Mouse (Mus musculus) midbrain, postnatal 0 days (tissue): Measurements from ENCODE around the gene Abl2. TPM values are rescaled to one million over a fixed set of nuclear protein-coding genes. Genes with fewer than 3 reads are reported as not detected.
"Not testable (repeated sequence)": the region's sequence is repeated elsewhere in the genome, so short reads cannot be mapped to it uniquely, and the experiment has no call there.

ENCODE experiments used
- ATAC-seq: fragments of 200-750 bp; cut with Nextera tagmentation; 2 replicates; pipeline ENCODE4 v1.8.0; 2017; ENCODE audit warnings: moderate number of reproducible peaks, mild to moderate bottlenecking, moderate TSS enrichment, moderate library complexity; ENCODE audit not compliant: low FRiP score
- DNase-seq: peaks from one replicate; pipeline ENCODE4 v3.0.0-alpha.2; 2015; ENCODE audit warnings: low spot score
- H3K27ac ChIP-seq: fragments of 300-500 bp; sonication (generic); 2 replicates; pipeline ENCODE4 v1.5.1; 2014; ENCODE audit warnings: low read depth, mild to moderate bottlenecking, low read length, mixed read lengths
- H3K27me3 ChIP-seq: fragments of 300-500 bp; sonication (generic); 2 replicates; pipeline ENCODE4 v1.6.1; 2014; ENCODE audit warnings: low read length, control low read depth, mixed read lengths; ENCODE audit not compliant: insufficient read depth
- H3K36me3 ChIP-seq: fragments of 300-500 bp; sonication (generic); 2 replicates; pipeline ENCODE4 v1.6.1; 2014; ENCODE audit warnings: low read length, control low read depth, mixed read lengths; ENCODE audit not compliant: insufficient read depth
- H3K4me1 ChIP-seq: fragments of 300-500 bp; sonication (generic); 2 replicates; pipeline ENCODE4 v1.6.1; 2014; ENCODE audit warnings: mild to moderate bottlenecking, control low read depth, antibody characterized with exemption, low read length, mixed read lengths; ENCODE audit not compliant: insufficient read depth
- H3K4me2 ChIP-seq: fragments of 300-500 bp; sonication (generic); 2 replicates; pipeline ENCODE4 v1.6.1; 2014; ENCODE audit warnings: low read depth, mild to moderate bottlenecking, low read length, mixed read lengths; ENCODE audit not compliant: poor library complexity, severe bottlenecking
- H3K4me3 ChIP-seq: fragments of 300-500 bp; sonication (generic); 2 replicates; pipeline ENCODE4 v1.5.1; 2014; ENCODE audit warnings: low read depth, mild to moderate bottlenecking, low read length, moderate library complexity
- H3K9ac ChIP-seq: fragments of 300-500 bp; sonication (generic); replicated peaks from 2 replicates; pipeline ENCODE4 v1.6.1; 2014; ENCODE audit warnings: mild to moderate bottlenecking, low read length, moderate library complexity, mixed read lengths; ENCODE audit not compliant: poor library complexity, severe bottlenecking
- H3K9me3 ChIP-seq: fragments of 300-500 bp; sonication (generic); 2 replicates; pipeline ENCODE4 v1.6.1; 2016; ENCODE audit warnings: low read length, control low read depth
- CTCF ChIP-seq: IDR thresholded peaks from 2 replicates; pipeline ENCODE4 v1.5.1; 2016; ENCODE audit warnings: antibody characterized with exemption, mild to moderate bottlenecking
- WGBS: fragments of 180-500 bp; shearing (Covaris S2); extraction: QIAGEN DNeasy Blood & Tissue Kit; methylation state at CpG from one replicate; pipeline ENCODE4 v1.1.7; 2014; 5-methylcytosine and 5-hydroxymethylcytosine counted together
- polyA plus RNA-seq: library from polyadenylated mRNA; unstranded; fragments of >200 nt; fragmentation: Nextera tagmentation; extraction: Ambion mirVana; gene quantifications from 2 replicates; pipeline ENCODE4 v1.2.1, GENCODE M21; 2015
- total RNA-seq: library from RNA; depleted of rRNA; stranded (reverse); fragments of >200 nt; gene quantifications from 2 replicates; pipeline ENCODE4 v1.2.3, GENCODE M21; 2014

Abl2 gene
- total and polyA plus RNA-seq, 2 experiments from 2014 or later, result 4.7 to 25.9 TPM

- WGBS, result 62% methylated on average over 6 of the region's 6 CpGs
- Histone ChIP-seq H3K9me3 (no peaks in the 10 kb centered on the region), H3K36me3 (no peaks in the 10 kb centered on the region), H3K27me3 (no peaks in the 10 kb centered on the region), H3K9ac (no peak overlapping the region), H3K27ac (no peak overlapping the region), H3K4me2 (no peak overlapping the region), H3K4me3 (no peak overlapping the region), H3K4me1 (no peaks in the 10 kb centered on the region)
- ATAC-seq, result no peak
- TF ChIP-seq CTCF, result no peak
- DNase-seq, result no peak
Observed at GRCm38 (mm10) chr1:156652189-156652822, 93.7 kb downstream of the Abl2 start.

DNA sequence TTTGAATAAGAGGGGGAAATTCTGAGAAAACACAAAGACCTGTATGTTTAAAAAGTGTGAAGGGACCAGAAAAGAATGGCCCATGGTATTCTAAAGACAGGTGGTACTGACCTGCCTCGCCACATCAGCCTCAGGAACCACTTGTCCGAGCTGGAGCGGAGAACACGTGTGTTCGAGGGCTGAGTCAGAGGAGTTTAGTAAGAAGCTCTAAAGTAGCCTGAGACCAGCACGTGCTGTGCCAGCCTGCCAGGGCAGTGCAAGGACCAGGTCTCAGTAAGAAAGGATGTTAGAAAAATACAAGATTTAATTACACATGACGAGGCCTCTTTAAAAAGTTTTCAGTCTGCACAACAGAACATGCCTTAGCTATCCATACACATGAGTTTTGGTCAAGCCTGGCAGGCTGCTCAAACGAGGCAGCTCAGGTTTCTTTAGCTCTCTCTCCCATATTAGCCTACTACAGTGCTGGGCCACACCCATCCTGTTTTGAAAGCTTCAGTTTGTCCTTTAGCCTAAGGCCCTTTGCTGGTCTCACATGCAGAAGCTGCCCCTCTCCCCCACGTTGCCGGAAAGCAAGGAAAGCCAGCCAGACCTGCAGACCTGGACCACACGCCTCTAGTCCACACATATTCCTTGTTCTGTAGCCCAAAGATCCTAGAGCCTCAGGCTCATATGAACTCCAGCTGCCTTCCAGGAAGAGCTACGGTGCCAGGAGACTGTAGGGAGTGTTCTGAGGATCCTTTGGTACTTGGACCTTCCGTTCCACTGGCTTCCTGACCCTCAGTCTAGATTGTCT, 96.3 kb downstream of the Abl2 start:
- no peak overlapping the region for H3K27ac ChIP-seq
- no peaks in the 10 kb centered on the region for H3K9me3 ChIP-seq
- ATAC-seq, result no peak

GRCm38 (mm10) chr1:156657523-156657922, 98.9 kb downstream of the Abl2 start:
- H3K9me3 ChIP-seq, result no peaks in the 10 kb centered on the region
- 89% methylated on average over 4 of the region's 4 CpGs for WGBS
- no peak overlapping the region for H3K27ac ChIP-seq
- H3K4me2 ChIP-seq, result no peak overlapping the region
- ATAC-seq (no peak), DNase-seq (no peak)
- 0 out of 2 replicates have a peak, but pooled peaks cover 3% of the 10 kb centered on the region for H3K36me3 ChIP-seq
- H3K4me3 ChIP-seq, result no peak overlapping the region
- H3K27me3 ChIP-seq, result no peaks in the 10 kb centered on the region
- H3K4me1 ChIP-seq, result no peaks in the 10 kb centered on the region
- H3K9ac ChIP-seq, result no peak overlapping the region
- TF ChIP-seq CTCF, result peak; percentile 13; the same call in 1 of the 2 replicates

More for the DNA sequence above, 96.3 kb downstream of the Abl2 start:
- DNase-seq, result no peak
- Histone ChIP-seq H3K4me1 (no peaks in the 10 kb centered on the region), H3K27me3 (no peaks in the 10 kb centered on the region), H3K4me2 (no peak overlapping the region), H3K4me3 (no peak overlapping the region), H3K36me3 (0 out of 2 replicates have a peak, but pooled peaks cover 3% of the 10 kb centered on the region), H3K9ac (no peak overlapping the region)
- WGBS, result 84% methylated on average over 13 of the region's 13 CpGs
- TF ChIP-seq CTCF, result no peak

- TF ChIP-seq CTCF, result no peak
Observed at GRCm38 (mm10) chr1:156658676-156659075, 100.1 kb downstream of the Abl2 start.

DNA sequence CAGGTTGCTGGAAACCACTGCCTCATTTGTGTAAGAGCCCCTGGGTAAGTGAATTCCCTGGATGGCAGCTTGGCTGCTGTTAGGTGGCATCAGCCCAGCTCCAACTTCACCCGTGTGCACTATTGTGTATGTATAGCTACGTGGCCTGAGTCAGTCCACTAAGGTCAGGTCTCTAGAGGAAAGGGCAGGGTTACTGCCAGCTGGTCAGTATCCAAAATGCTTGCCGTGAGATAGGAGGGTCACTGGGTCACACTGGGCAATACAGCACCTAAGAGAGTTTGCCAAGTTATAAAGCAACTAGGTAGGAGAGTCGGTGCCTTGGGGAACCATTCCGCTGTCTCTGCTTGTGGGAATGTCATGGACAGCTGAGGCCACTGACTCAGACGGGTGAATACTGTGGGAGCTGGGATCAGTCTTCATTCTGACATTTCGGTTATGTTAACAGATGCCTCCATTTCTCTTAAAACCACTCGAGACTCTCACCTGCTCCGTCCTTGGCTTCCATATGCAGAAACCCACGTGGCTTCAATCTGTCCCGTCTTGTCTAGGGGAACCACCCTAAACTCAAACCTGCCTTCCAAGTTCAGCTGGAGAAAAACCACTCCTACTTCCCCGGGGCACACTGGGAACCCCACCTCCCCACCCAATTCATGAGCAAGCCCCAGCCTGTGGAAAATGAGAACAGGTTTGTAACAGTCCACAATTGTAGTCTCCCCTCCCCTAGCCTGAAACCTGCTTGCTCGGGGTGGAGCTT, 101.5 kb downstream of the Abl2 start:
- no peaks in the 10 kb centered on the region for H3K27me3 ChIP-seq
- no peak overlapping the region for H3K4me2 ChIP-seq
- no peak for TF ChIP-seq CTCF
- WGBS, result 88% methylated on average over 13 of the region's 13 CpGs
- no peaks in the 10 kb centered on the region for H3K4me1 ChIP-seq
- DNase-seq, result no peak
- no peaks in the 10 kb centered on the region for H3K9me3 ChIP-seq
- ATAC-seq, result no peak
- no peak overlapping the region for H3K4me3 ChIP-seq
- H3K27ac ChIP-seq, result no peak overlapping the region
- H3K9ac ChIP-seq, result no peak overlapping the region
- 0 out of 2 replicates have a peak, but pooled peaks cover 3% of the 10 kb centered on the region for H3K36me3 ChIP-seq

More at GRCm38 (mm10) chr1:156658676-156659075, 100.1 kb downstream of the Abl2 start:
- DNase-seq (no peak), ATAC-seq (no peak)
- Histone ChIP-seq H3K9ac (no peak overlapping the region), H3K27me3 (no peaks in the 10 kb centered on the region), H3K36me3 (0 out of 2 replicates have a peak, but pooled peaks cover 3% of the 10 kb centered on the region), H3K4me1 (no peaks in the 10 kb centered on the region), H3K4me3 (no peak overlapping the region), H3K9me3 (no peaks in the 10 kb centered on the region), H3K4me2 (no peak overlapping the region), H3K27ac (no peak overlapping the region)
- WGBS, result 88% methylated on average over 5 of the region's 5 CpGs

DNA sequence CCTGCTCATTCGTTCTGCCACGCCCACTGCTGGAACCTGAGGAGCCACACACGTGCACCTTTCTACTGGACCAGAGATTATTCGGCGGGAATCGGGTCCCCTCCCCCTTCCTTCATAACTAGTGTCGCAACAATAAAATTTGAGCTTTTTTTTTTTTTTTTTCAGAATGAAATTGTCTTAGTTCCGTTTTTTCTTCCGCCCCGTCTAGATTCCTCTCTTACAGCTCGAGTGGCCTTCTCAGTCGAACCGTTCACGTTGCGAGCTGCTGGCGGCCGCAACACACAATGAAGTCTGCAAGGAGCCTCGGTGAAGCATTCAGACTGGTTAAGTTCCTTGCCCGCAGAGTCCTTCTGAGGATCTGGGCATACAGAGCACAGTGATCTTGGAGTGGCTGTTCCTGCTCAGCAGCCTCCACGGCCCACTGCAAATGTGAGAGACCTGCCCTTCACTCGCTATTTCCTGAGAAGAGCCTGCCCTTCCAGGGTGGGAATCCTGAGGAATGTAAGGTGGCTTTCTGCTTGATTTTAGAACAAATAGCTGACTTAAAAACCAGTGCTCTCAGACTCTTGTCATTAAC, 102.2 kb downstream of the Abl2 start:
- not testable (repeated sequence) for H3K4me1 ChIP-seq, ATAC-seq

More for the DNA sequence above, 102.2 kb downstream of the Abl2 start:
- H3K4me2 ChIP-seq, H3K27ac ChIP-seq, DNase-seq, H3K27me3 ChIP-seq, H3K36me3 ChIP-seq, H3K9ac ChIP-seq, H3K9me3 ChIP-seq, H3K4me3 ChIP-seq: not testable (repeated sequence)
- WGBS, result 71% methylated on average over 17 of the region's 21 CpGs
